Mouse (Mus musculus) liver, adult 2 months (tissue): Measurements from ENCODE around the gene Rnf130. TPM values are rescaled to one million over a fixed set of nuclear protein-coding genes. Genes with fewer than 3 reads are reported as not detected.

Experiments
- DNase-seq: peaks from one replicate; pipeline ENCODE4 v3.0.0-alpha.2; 2011; ENCODE audit warnings: low read depth, low spot score; ENCODE audit errors: extremely low read depth
- H3K27ac ChIP-seq: fragments of 200-500 bp; replicated peaks from 2 replicates; pipeline ENCODE4 v1.5.1; 2012; ENCODE audit warnings: low read depth, mild to moderate bottlenecking, control low read depth, inconsistent platforms, low read length; ENCODE audit not compliant: insufficient read depth
- H3K27me3 ChIP-seq: fragments of 200-500 bp; 2 replicates; pipeline ENCODE4 v1.6.1; 2012; ENCODE audit warnings: mild to moderate bottlenecking, moderate library complexity, low read length, inconsistent platforms; ENCODE audit not compliant: control insufficient read depth, insufficient read depth
- H3K36me3 ChIP-seq: fragments of 200-500 bp; 2 replicates; pipeline ENCODE4 v1.6.1; 2012; ENCODE audit warnings: low read length, inconsistent platforms; ENCODE audit not compliant: control insufficient read depth, insufficient read depth
- H3K4me1 ChIP-seq: fragments of 200-500 bp; 2 replicates; pipeline ENCODE4 v1.6.1; 2011; ENCODE audit warnings: low read length; ENCODE audit not compliant: control insufficient read depth, insufficient read depth
- H3K4me3 ChIP-seq: fragments of 200-500 bp; 2 replicates; pipeline ENCODE4 v1.5.1; 2011; ENCODE audit warnings: low read depth, mild to moderate bottlenecking, control low read depth, low read length, moderate library complexity; ENCODE audit not compliant: insufficient read depth
- H3K79me2 ChIP-seq: fragments of 200-500 bp; 2 replicates; pipeline ENCODE4 v1.6.1; 2012; ENCODE audit warnings: inconsistent platforms, mild to moderate bottlenecking, low read length, moderate library complexity; ENCODE audit not compliant: control insufficient read depth, insufficient read depth
- H3K9ac ChIP-seq: fragments of 200-500 bp; 2 replicates; pipeline ENCODE4 v1.6.1; 2012; ENCODE audit warnings: low read depth, mild to moderate bottlenecking, control low read depth, inconsistent platforms, low read length
- CTCF ChIP-seq: fragments of 200-500 bp; IDR thresholded peaks from 2 replicates; pipeline ENCODE4 v1.5.1; 2011; ENCODE audit warnings: low read depth, low read length, control low read depth
- POLR2A ChIP-seq: fragments of 200-500 bp; IDR thresholded peaks from 2 replicates; pipeline ENCODE4 v1.6.1; 2011; ENCODE audit warnings: low read length, control low read depth; ENCODE audit not compliant: insufficient read depth; ENCODE audit errors: extremely low read depth
- WGBS: fragments of 180-500 bp; shearing (Covaris S2); methylation state at CpG from one replicate; pipeline ENCODE4 v1.1.7; 2018; 5-methylcytosine and 5-hydroxymethylcytosine counted together
- polyA plus RNA-seq: library from polyadenylated mRNA; depleted of rRNA; stranded (reverse); fragments of >200 nt; gene quantifications from 2 replicates; pipeline ENCODE4 v1.2.3, GENCODE M21; 2012; rRNA removed
- total RNA-seq: library from RNA; depleted of rRNA; stranded (reverse); fragments of >200 nt; gene quantifications from 2 replicates; pipeline ENCODE4 v1.2.3, GENCODE M21; 2014; rRNA removed

The Rnf130 gene
- total and polyA plus RNA-seq, 2 experiments: 66.7 to 111 TPM

DNA sequence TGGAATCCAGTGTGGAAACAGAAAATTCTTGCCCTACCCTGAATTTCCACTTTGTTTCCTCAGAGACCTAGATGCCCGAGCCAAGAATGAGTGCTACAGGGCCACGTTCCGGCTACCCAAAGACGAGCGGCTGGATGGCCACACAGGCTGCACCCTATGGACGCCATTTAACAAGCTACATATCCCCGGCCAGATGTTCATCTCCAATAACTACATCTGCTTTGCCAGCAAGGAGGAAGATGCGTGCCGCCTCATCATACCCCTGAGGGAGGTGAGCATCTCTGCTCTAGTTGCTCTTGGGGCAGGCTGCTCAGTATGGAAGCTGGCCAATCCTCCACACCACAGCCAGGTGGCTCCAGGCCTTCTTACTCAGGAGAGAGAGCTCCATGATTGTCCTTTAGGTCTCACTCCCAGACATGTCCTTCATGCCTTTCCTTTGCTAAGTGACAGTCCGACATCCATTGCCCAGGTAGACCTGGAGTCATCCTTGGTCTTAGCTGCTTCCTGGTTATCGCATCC is 122.9 kb downstream of the Rnf130 start:
- Histone ChIP-seq H3K4me1 (no peaks in the 10 kb centered on the region), H3K36me3 (peaks cover 16% of the 10 kb centered on the region), H3K79me2 (no peaks in the 10 kb centered on the region), H3K4me3 (no peak overlapping the region), H3K27me3 (no peaks in the 10 kb centered on the region), H3K9ac (no peak overlapping the region), H3K27ac (no peak overlapping the region)
- 95% methylated on average over 11 of the region's 11 CpGs for WGBS
- DNase-seq: no peak
- TF ChIP-seq POLR2A (no peak), CTCF (no peak)

- Histone ChIP-seq H3K9ac (no peak overlapping the region), H3K79me2 (no peaks in the 10 kb centered on the region), H3K27me3 (no peaks in the 10 kb centered on the region), H3K4me3 (no peak overlapping the region), H3K27ac (no peak overlapping the region), H3K4me1 (no peaks in the 10 kb centered on the region), H3K36me3 (peaks cover 20% of the 10 kb centered on the region)
- no peak for DNase-seq
- no peak for TF ChIP-seq CTCF
- no peak for TF ChIP-seq POLR2A
- 83% methylated on average over 7 of the region's 7 CpGs for WGBS
Measured at GRCm38 (mm10) chr11:50149200-50149599, 124.1 kb downstream of the Rnf130 start.

GRCm38 (mm10) chr11:50149603-50150150 is 124.5 kb downstream of the Rnf130 start:
- no peak for DNase-seq
- Histone ChIP-seq H3K27me3 (no peaks in the 10 kb centered on the region), H3K36me3 (peaks cover 20% of the 10 kb centered on the region), H3K79me2 (no peaks in the 10 kb centered on the region), H3K4me3 (no peak overlapping the region), H3K4me1 (no peaks in the 10 kb centered on the region), H3K9ac (no peak overlapping the region), H3K27ac (no peak overlapping the region)
- 87% methylated on average over 9 of the region's 9 CpGs for WGBS
- TF ChIP-seq CTCF: no peak
- TF ChIP-seq POLR2A: no peak

- Histone ChIP-seq H3K79me2 (no peaks in the 10 kb centered on the region), H3K27ac (no peak overlapping the region), H3K36me3 (peaks cover 23% of the 10 kb centered on the region), H3K4me3 (no peak overlapping the region), H3K4me1 (no peaks in the 10 kb centered on the region), H3K27me3 (no peaks in the 10 kb centered on the region), H3K9ac (no peak overlapping the region)
- DNase-seq: no peak
- 91% methylated on average over 3 of the region's 3 CpGs for WGBS
- TF ChIP-seq POLR2A (no peak), CTCF (no peak)
Measured at GRCm38 (mm10) chr11:50151374-50151773, 126.2 kb downstream of the Rnf130 start.

GRCm38 (mm10) chr11:50154166-50154565 is 129.0 kb downstream of the Rnf130 start:
- no peak overlapping the region for H3K4me3 ChIP-seq
- no peak overlapping the region for H3K27ac ChIP-seq
- DNase-seq: no peak
- H3K79me2 ChIP-seq: no peaks in the 10 kb centered on the region
- peaks cover 23% of the 10 kb centered on the region for H3K36me3 ChIP-seq
- H3K4me1 ChIP-seq: peaks cover 8% of the 10 kb centered on the region
- no peak for TF ChIP-seq POLR2A
- no peak for TF ChIP-seq CTCF
- H3K9ac ChIP-seq: no peak overlapping the region
- no peaks in the 10 kb centered on the region for H3K27me3 ChIP-seq
- 89% methylated on average over 9 of the region's 9 CpGs for WGBS

Other genes with a start within 250 kb of the Rnf130 start
- 0.28 and 0.34 TPM in 2 replicates for gene Gfpt2, start 231.2 kb upstream of the Rnf130 start, total RNA-seq
- gene Gfpt2, start 231.2 kb upstream of the Rnf130 start, polyA plus RNA-seq: 0.20 and 0.22 TPM in 2 replicates
- 25.9 and 30.9 TPM in 2 replicates for gene Mapk9, start 178.6 kb upstream of the Rnf130 start, total RNA-seq
- 15.6 and 16.2 TPM in 2 replicates for gene Mapk9, start 178.6 kb upstream of the Rnf130 start, polyA plus RNA-seq
- not detected in 2 replicates for gene Rasgef1c, start 123.5 kb upstream of the Rnf130 start, total RNA-seq
- gene Rasgef1c, start 123.5 kb upstream of the Rnf130 start, polyA plus RNA-seq: not detected in 2 replicates
- gene Tbc1d9b, start 106.0 kb downstream of the Rnf130 start, total RNA-seq: 19.5 and 26.2 TPM in 2 replicates
- 29.8 and 30.5 TPM in 2 replicates for gene Tbc1d9b, start 106.0 kb downstream of the Rnf130 start, polyA plus RNA-seq
- gene Mrnip, start 149.1 kb downstream of the Rnf130 start, total RNA-seq: 8.5 and 9.3 TPM in 2 replicates
- gene Mrnip, start 149.1 kb downstream of the Rnf130 start, polyA plus RNA-seq: 9.3 and 9.9 TPM in 2 replicates
- gene Sqstm1, start 185.5 kb downstream of the Rnf130 start, total RNA-seq: 252 and 333 TPM in 2 replicates
- gene Sqstm1, start 185.5 kb downstream of the Rnf130 start, polyA plus RNA-seq: 254 and 299 TPM in 2 replicates
- 9.8 and 16.5 TPM in 2 replicates for gene Mgat4b, start 185.5 kb downstream of the Rnf130 start, total RNA-seq
- gene Mgat4b, start 185.5 kb downstream of the Rnf130 start, polyA plus RNA-seq: 26.3 and 28.8 TPM in 2 replicates
- 0.27 and 0.28 TPM in 2 replicates for gene Ltc4s, start 213.3 kb downstream of the Rnf130 start, total RNA-seq
- gene Ltc4s, start 213.3 kb downstream of the Rnf130 start, polyA plus RNA-seq: 2.1 and 3.2 TPM in 2 replicates